Mouse (Mus musculus) midbrain, embryonic 15.5 days (tissue): Measurements from ENCODE around the gene Sdk2. TPM values are rescaled to one million over a fixed set of nuclear protein-coding genes. Genes with fewer than 3 reads are reported as not detected.

Experiments
- ATAC-seq: fragments of 200-750 bp; cut with Nextera tagmentation; replicated peaks from 2 replicates; pipeline ENCODE4 v1.8.0; 2017; ENCODE audit warnings: moderate TSS enrichment
- H3K27ac ChIP-seq: fragments of 300-500 bp; sonication (generic); 2 replicates; pipeline ENCODE4 v1.5.1; 2015; ENCODE audit warnings: mild to moderate bottlenecking, inconsistent platforms
- H3K27me3 ChIP-seq: fragments of 300-500 bp; sonication (generic); replicated peaks from 2 replicates; pipeline ENCODE4 v1.6.1; 2015; ENCODE audit warnings: inconsistent platforms
- H3K36me3 ChIP-seq: fragments of 300-500 bp; sonication (generic); replicated peaks from 2 replicates; pipeline ENCODE4 v1.6.1; 2015; ENCODE audit warnings: inconsistent platforms
- H3K4me1 ChIP-seq: fragments of 300-500 bp; sonication (generic); 2 replicates; pipeline ENCODE4 v1.6.1; 2015; ENCODE audit warnings: inconsistent platforms
- H3K4me2 ChIP-seq: fragments of 300-500 bp; sonication (generic); 2 replicates; pipeline ENCODE4 v1.6.1; 2015; ENCODE audit warnings: inconsistent platforms, mild to moderate bottlenecking, moderate library complexity
- H3K4me3 ChIP-seq: fragments of 300-500 bp; sonication (generic); 2 replicates; pipeline ENCODE4 v1.5.1; 2015; ENCODE audit warnings: mild to moderate bottlenecking, inconsistent platforms
- H3K9ac ChIP-seq: fragments of 300-500 bp; sonication (generic); 2 replicates; pipeline ENCODE4 v1.6.1; 2015; ENCODE audit warnings: mild to moderate bottlenecking, inconsistent platforms
- H3K9me3 ChIP-seq: fragments of 300-500 bp; sonication (generic); 2 replicates; pipeline ENCODE4 v1.6.1; 2016; ENCODE audit warnings: inconsistent platforms
- WGBS: fragments of 180-500 bp; shearing (Covaris S2); methylation state at CpG from one replicate; pipeline ENCODE4 v1.1.7; 2015; ENCODE audit warnings: mixed read lengths; 5-methylcytosine and 5-hydroxymethylcytosine counted together
- polyA plus RNA-seq: library from polyadenylated mRNA; unstranded; fragments of >200 nt; fragmentation: Nextera tagmentation; extraction: Ambion mirVana; gene quantifications from 2 replicates; pipeline ENCODE4 v1.2.1, GENCODE M21; 2015

The Sdk2 gene
- polyA plus RNA-seq, 1 experiment from 2014 or later = 6.0 TPM

GRCm38 (mm10) chr11:113863408-113863807, 203.4 kb downstream of the Sdk2 start:
- Histone ChIP-seq H3K4me3 (no peak overlapping the region), H3K4me1 (no peaks in the 10 kb centered on the region; the same call in 1 of the 2 replicates), H3K4me2 (no peak overlapping the region), H3K36me3 (no peaks in the 10 kb centered on the region), H3K27ac (no peak overlapping the region), H3K9ac (no peak overlapping the region), H3K9me3 (no peaks in the 10 kb centered on the region), H3K27me3 (no peaks in the 10 kb centered on the region)
- ATAC-seq = no peak
- WGBS = 73% methylated on average over 5 of the region's 5 CpGs

DNA sequence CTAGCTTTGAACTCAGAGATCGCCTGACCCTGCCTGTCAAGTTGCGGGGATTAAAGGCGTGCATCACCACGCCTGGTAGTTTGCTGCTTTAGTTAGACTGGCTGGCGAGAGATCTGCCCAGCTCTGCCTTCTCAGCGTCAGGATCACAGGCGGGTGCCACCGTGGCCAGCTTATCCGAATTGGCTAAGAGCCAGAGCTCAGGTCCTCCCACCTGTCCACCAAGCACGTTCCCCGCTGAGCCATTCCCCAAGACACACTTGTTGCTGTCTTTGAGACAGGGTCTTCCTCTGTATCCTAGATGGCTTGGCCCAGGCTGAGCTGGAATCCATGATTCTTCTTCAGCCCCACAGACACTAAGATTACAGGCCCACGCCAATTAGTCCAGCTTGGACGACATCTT, 211.2 kb downstream of the Sdk2 start:
- H3K36me3 ChIP-seq = peaks cover 3% of the 10 kb centered on the region; the same call in 1 of the 2 replicates
- no peak overlapping the region for H3K4me3 ChIP-seq
- H3K9ac ChIP-seq = no peak overlapping the region
- H3K27me3 ChIP-seq = no peaks in the 10 kb centered on the region
- no peak overlapping the region for H3K4me2 ChIP-seq
- H3K9me3 ChIP-seq = no peaks in the 10 kb centered on the region
- 81% methylated on average over 13 of the region's 13 CpGs for WGBS
- no peak overlapping the region for H3K27ac ChIP-seq
- no peak for ATAC-seq
- no peaks in the 10 kb centered on the region for H3K4me1 ChIP-seq

DNA sequence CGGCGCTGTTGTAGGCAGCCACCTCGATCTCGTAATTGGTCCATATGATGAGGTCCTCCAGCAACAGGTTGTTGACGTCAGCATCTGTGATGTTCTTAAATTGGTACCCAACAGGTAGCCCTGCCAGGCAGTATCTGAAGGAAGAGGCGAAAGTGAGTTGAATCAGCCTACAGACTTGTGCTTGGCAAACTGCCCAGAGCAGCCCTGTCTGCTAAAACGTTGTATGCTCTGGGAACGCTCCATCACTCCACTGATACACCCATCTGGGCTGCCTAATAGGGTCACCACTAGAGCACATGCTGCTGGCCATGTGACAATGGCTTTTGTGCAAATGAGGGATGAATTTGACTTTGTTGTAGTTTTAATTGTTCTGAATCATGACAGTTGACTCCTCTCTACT, 215.1 kb downstream of the Sdk2 start:
- no peak overlapping the region for H3K4me3 ChIP-seq
- WGBS = 79% methylated on average over 8 of the region's 8 CpGs
- no peak overlapping the region for H3K27ac ChIP-seq
- no peak for ATAC-seq
- no peak overlapping the region for H3K9ac ChIP-seq
- H3K36me3 ChIP-seq = no peaks in the 10 kb centered on the region; the same call in 1 of the 2 replicates
- H3K27me3 ChIP-seq = no peaks in the 10 kb centered on the region
- no peaks in the 10 kb centered on the region for H3K9me3 ChIP-seq
- no peak overlapping the region for H3K4me2 ChIP-seq
- H3K4me1 ChIP-seq = no peaks in the 10 kb centered on the region

DNA sequence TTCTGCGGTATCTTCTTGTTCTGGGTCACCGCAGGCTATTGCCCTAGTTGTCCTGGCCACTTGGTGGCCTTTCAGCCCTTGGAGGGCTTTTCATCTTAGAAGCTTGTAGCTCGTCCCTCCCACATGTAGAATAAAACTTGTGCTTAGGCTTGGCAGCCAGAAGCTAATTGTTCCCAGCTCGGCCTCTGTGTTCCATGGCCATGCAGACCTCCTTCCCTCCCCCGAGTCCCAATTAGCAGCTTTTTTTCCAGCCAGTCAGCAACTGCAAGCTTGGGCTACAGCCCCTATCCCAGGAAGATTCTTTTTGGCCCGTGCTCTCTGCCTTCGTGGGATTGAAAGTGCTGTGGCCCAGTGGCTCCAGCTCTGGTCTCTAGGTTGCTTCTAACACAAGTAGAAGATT, 217.5 kb downstream of the Sdk2 start:
- Histone ChIP-seq H3K27me3 (no peaks in the 10 kb centered on the region), H3K27ac (no peak overlapping the region), H3K36me3 (no peaks in the 10 kb centered on the region; the same call in 1 of the 2 replicates), H3K4me2 (no peak overlapping the region), H3K4me1 (no peaks in the 10 kb centered on the region), H3K9ac (no peak overlapping the region), H3K9me3 (no peaks in the 10 kb centered on the region), H3K4me3 (no peak overlapping the region)
- 59% methylated on average over 7 of the region's 7 CpGs for WGBS
- no peak for ATAC-seq

GRCm38 (mm10) chr11:113843920-113844319, 222.9 kb downstream of the Sdk2 start:
- no peak overlapping the region for H3K4me2 ChIP-seq
- 0 out of 2 replicates have a peak, but pooled peaks cover 4% of the 10 kb centered on the region for H3K36me3 ChIP-seq
- no peak overlapping the region for H3K4me3 ChIP-seq
- H3K27me3 ChIP-seq = no peaks in the 10 kb centered on the region
- H3K9me3 ChIP-seq = no peaks in the 10 kb centered on the region
- no peaks in the 10 kb centered on the region for H3K4me1 ChIP-seq
- WGBS = 31% methylated on average over 6 of the region's 6 CpGs
- no peak for ATAC-seq
- no peak overlapping the region for H3K27ac ChIP-seq
- no peak overlapping the region for H3K9ac ChIP-seq

- Histone ChIP-seq H3K36me3 (0 out of 2 replicates have a peak, but pooled peaks cover 4% of the 10 kb centered on the region), H3K4me1 (no peaks in the 10 kb centered on the region), H3K27me3 (no peaks in the 10 kb centered on the region), H3K9ac (no peak overlapping the region), H3K4me3 (no peak overlapping the region), H3K9me3 (no peaks in the 10 kb centered on the region), H3K27ac (no peak overlapping the region), H3K4me2 (no peak overlapping the region)
- no peak for ATAC-seq
- WGBS = 88% methylated on average over 11 of the region's 11 CpGs
These were observed 224.0 kb downstream of the Sdk2 start for GRCm38 (mm10) chr11:113842879-113843278.

DNA sequence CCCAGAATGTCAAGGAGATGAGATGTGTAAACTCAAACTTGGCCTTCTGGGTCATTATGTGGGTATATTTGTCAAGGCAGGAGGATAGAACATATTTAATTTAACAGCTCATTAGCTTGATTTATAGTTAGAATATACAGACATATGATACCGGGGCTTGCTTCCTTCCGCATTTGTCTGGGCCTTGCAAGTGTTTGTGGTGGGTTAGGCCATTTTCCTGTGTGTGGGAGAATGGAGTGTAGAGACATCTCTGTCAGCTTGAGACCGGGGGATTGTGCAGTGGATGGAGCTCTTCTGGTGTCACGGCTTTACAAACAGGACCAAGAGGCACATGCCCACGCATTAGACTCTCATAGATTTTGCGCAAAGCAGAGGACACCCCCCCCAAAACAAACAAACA, 235.2 kb downstream of the Sdk2 start:
- H3K27me3 ChIP-seq = no peaks in the 10 kb centered on the region
- H3K27ac ChIP-seq = no peak overlapping the region
- H3K4me2 ChIP-seq = no peak overlapping the region
- no peak overlapping the region for H3K9ac ChIP-seq
- no peak for ATAC-seq
- H3K36me3 ChIP-seq = no peaks in the 10 kb centered on the region
- H3K9me3 ChIP-seq = no peaks in the 10 kb centered on the region
- 91% methylated on average over 6 of the region's 6 CpGs for WGBS
- no peak overlapping the region for H3K4me3 ChIP-seq
- peaks cover 11% of the 10 kb centered on the region for H3K4me1 ChIP-seq

- Histone ChIP-seq H3K9me3 (no peaks in the 10 kb centered on the region), H3K27me3 (no peaks in the 10 kb centered on the region), H3K4me1 (peaks cover 11% of the 10 kb centered on the region), H3K9ac (no peak overlapping the region), H3K4me3 (no peak overlapping the region), H3K36me3 (no peaks in the 10 kb centered on the region), H3K4me2 (peak overlapping the region; percentile 38), H3K27ac (no peak overlapping the region)
- WGBS = 23% methylated on average over 24 of the region's 24 CpGs
- ATAC-seq = peak; percentile 69
These were observed 238.7 kb downstream of the Sdk2 start for GRCm38 (mm10) chr11:113828081-113828554.

GRCm38 (mm10) chr11:113820005-113820404, 246.8 kb downstream of the Sdk2 start:
- H3K9ac ChIP-seq = no peak overlapping the region
- H3K9me3 ChIP-seq = no peaks in the 10 kb centered on the region
- no peak for ATAC-seq
- H3K4me1 ChIP-seq = no peaks in the 10 kb centered on the region
- no peak overlapping the region for H3K27ac ChIP-seq
- no peaks in the 10 kb centered on the region for H3K36me3 ChIP-seq
- no peaks in the 10 kb centered on the region for H3K27me3 ChIP-seq
- no peak overlapping the region for H3K4me3 ChIP-seq
- no peak overlapping the region for H3K4me2 ChIP-seq
- WGBS = 92% methylated on average over 10 of the region's 10 CpGs

DNA sequence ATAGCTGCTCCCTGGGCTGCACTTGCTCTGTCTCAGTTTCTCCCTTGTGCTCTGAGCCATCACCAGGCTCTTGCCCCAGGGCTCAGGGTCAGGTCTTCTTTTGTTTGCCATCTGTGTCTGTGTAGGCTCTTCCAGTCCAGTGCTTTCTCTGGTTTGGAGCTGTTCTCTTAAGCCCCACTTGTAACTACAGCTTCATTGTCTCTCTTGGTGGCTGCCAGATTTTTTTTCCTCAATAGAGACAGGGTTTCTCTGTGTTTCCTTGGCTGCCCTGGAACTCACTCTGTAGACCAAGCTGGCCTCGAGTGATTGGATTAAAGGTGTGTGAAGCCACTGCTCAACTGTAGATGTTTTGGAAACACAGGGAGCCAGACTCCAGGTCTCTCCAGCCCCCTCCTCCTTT, 247.8 kb downstream of the Sdk2 start:
- Histone ChIP-seq H3K36me3 (no peaks in the 10 kb centered on the region), H3K4me1 (no peaks in the 10 kb centered on the region), H3K4me2 (no peak overlapping the region), H3K27me3 (no peaks in the 10 kb centered on the region), H3K9ac (no peak overlapping the region), H3K9me3 (no peaks in the 10 kb centered on the region), H3K27ac (no peak overlapping the region), H3K4me3 (no peak overlapping the region)
- 27% methylated on average over 1 of the region's 1 CpGs for WGBS
- ATAC-seq = no peak

DNA sequence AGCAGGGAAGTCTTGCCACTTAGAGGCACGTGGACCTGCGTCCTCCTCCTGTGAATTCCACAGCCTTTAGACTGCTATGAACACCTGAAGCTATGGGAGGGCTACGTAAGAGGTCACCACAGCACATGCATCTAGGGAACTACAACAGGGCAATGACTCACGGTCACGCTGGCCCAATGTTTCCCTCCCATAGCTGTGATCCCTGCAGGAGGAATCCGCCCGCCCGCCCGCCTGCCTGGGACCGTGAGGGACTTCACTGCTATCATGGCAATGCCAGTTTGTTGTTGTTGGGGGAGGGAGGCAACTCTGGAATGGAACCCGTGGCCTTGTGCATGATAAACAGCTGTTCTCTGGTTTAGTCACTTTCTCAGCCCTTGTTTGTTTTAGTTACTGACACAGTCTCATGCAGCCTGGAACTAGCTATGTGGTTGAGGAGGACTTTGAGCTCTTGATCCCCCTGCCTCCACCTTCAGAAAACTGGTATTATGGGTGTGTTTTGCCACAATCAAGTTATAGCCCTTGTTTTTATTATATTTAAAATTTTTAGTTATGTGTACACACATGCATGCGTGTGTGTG, 249.8 kb downstream of the Sdk2 start:
- Histone ChIP-seq H3K27me3 (no peaks in the 10 kb centered on the region), H3K27ac (0 out of 2 replicates have a peak overlapping the region, but pooled peaks have one; percentile 30)

GRCm38 (mm10) chr11:113816439-113816838, 250.4 kb downstream of the Sdk2 start:
- Histone ChIP-seq H3K27ac (0 out of 2 replicates have a peak overlapping the region, but pooled peaks have one; percentile 30), H3K9me3 (no peaks in the 10 kb centered on the region), H3K4me2 (no peak overlapping the region), H3K4me3 (no peak overlapping the region), H3K27me3 (no peaks in the 10 kb centered on the region), H3K36me3 (no peaks in the 10 kb centered on the region), H3K9ac (no peak overlapping the region), H3K4me1 (no peaks in the 10 kb centered on the region)
- WGBS = 88% methylated on average over 4 of the region's 4 CpGs
- no peak for ATAC-seq

More for the DNA sequence above, 249.8 kb downstream of the Sdk2 start:
- H3K4me2 ChIP-seq = no peak overlapping the region
- no peaks in the 10 kb centered on the region for H3K36me3 ChIP-seq
- H3K4me3 ChIP-seq = no peak overlapping the region
- H3K9me3 ChIP-seq = no peaks in the 10 kb centered on the region
- WGBS = 78% methylated on average over 12 of the region's 12 CpGs
- ATAC-seq = no peak
- H3K9ac ChIP-seq = no peak overlapping the region
- no peaks in the 10 kb centered on the region for H3K4me1 ChIP-seq
